Mouse (Mus musculus): Measurements from ENCODE around the gene Dennd1a.

Dennd1a gene

GRCm38 (mm10) chr2:38221461-38221860 lies 65.7 kb downstream of the Dennd1a start:
- DNase-seq: no peak

GRCm38 (mm10) chr2:38220687-38221435 lies 66.3 kb downstream of the Dennd1a start:
- no peak for DNase-seq

- no peak for DNase-seq
Measured at GRCm38 (mm10) chr2:38219666-38220065, 67.5 kb downstream of the Dennd1a start.

GRCm38 (mm10) chr2:38213041-38213440 lies 74.1 kb downstream of the Dennd1a start:
- no peak for DNase-seq

- DNase-seq: no peak
Measured at GRCm38 (mm10) chr2:38211426-38211825, 75.8 kb downstream of the Dennd1a start.

GRCm38 (mm10) chr2:38207752-38208151 lies 79.4 kb downstream of the Dennd1a start:
- no peak for DNase-seq

GRCm38 (mm10) chr2:38205281-38205680 lies 81.9 kb downstream of the Dennd1a start:
- DNase-seq: no peak

GRCm38 (mm10) chr2:38204696-38205095 lies 82.5 kb downstream of the Dennd1a start:
- DNase-seq: peak in 1 of 2 experiments; percentile 25

- DNase-seq: no peak
Measured at GRCm38 (mm10) chr2:38198072-38198471, 89.1 kb downstream of the Dennd1a start.

- peak; percentile 7 to 16 for DNase-seq
Measured at GRCm38 (mm10) chr2:38196199-38197060, 90.8 kb downstream of the Dennd1a start.

GRCm38 (mm10) chr2:38192007-38192406 lies 95.2 kb downstream of the Dennd1a start:
- DNase-seq: no peak

- DNase-seq: no peak
Measured at GRCm38 (mm10) chr2:38191601-38192000, 95.6 kb downstream of the Dennd1a start.

- peak; percentile 27 to 59 for DNase-seq
Measured at GRCm38 (mm10) chr2:38186438-38186837, 100.8 kb downstream of the Dennd1a start.

- DNase-seq: no peak
Measured at GRCm38 (mm10) chr2:38184977-38185376, 102.2 kb downstream of the Dennd1a start.

GRCm38 (mm10) chr2:38183881-38184280 lies 103.3 kb downstream of the Dennd1a start:
- DNase-seq: no peak

- no peak for DNase-seq
Measured at GRCm38 (mm10) chr2:38182283-38182682, 104.9 kb downstream of the Dennd1a start.

GRCm38 (mm10) chr2:38177583-38177978 lies 109.6 kb downstream of the Dennd1a start:
- no peak for DNase-seq

- no peak for DNase-seq
Measured at GRCm38 (mm10) chr2:38176870-38177582, 110.2 kb downstream of the Dennd1a start.

- no peak for DNase-seq
Measured at GRCm38 (mm10) chr2:38175276-38175675, 111.9 kb downstream of the Dennd1a start.

- DNase-seq: no peak
Measured at GRCm38 (mm10) chr2:38168606-38169005, 118.6 kb downstream of the Dennd1a start.

GRCm38 (mm10) chr2:38165966-38166365 lies 121.2 kb downstream of the Dennd1a start:
- DNase-seq: no peak

- DNase-seq: peak; percentile 16 to 46
Measured at GRCm38 (mm10) chr2:38164326-38165035, 122.7 kb downstream of the Dennd1a start.

GRCm38 (mm10) chr2:38162486-38162885 lies 124.7 kb downstream of the Dennd1a start:
- no peak for DNase-seq
